In the genomic region with DNA sequence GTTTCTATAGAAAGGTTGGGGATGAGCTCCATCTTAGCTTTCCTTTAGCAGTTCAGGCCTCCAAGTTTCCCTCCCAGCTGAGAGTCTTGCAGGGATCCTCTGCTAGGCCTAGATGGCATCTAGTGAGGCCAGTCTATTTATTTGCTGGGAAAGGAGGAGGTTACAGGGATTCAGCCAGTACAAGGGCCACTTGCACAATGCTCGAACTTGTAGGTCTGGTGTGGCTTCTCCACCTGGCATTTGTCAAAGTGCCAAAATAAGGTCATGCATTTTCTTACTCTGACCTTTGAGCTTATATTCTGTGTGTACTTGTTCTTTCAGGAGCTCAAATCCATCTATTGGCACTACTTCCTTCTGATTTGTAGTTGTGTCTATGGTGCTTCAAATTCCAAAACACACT, we compare ENCODE assay signal across 31 mouse cellular contexts. TPM values are rescaled to one million over a fixed set of nuclear protein-coding genes. Genes with fewer than 3 reads are reported as not detected.
"Had no signal": no experiment of that assay in that cellular context is flagged by ENCODE, and none has a peak within 500 bp of the region (broad histone marks: within the 10 kb centered on the region; RNA-seq: fewer than 3 reads in every experiment).

A gene (minus strand): TSS at position 110 of the 400 bp plus-strand sequence.

RNA-seq across cellular contexts. Expression of the gene that starts here (rescaled TPM):
- total RNA-seq: gastrocnemius, postnatal 14 days; granulocyte monocyte progenitor cell, adult 5-6 weeks; heart, adult 18-20 months; heart, adult 8-10 months; heart, postnatal 10 days; heart, postnatal 25 days; heart, postnatal 4 days; layer of hippocampus, adult 18-20 months; layer of hippocampus, adult 8-10 months; layer of hippocampus, postnatal 14 days; layer of hippocampus, postnatal 36 days; left cerebral cortex, adult 18-20 months; left cerebral cortex, adult 8-10 months; left cerebral cortex, postnatal 10 days; left cerebral cortex, postnatal 25 days; left cerebral cortex, postnatal 4 days had no signal
- polyA plus RNA-seq: heart, embryonic 10.5 days; heart, embryonic 12.5 days; heart, embryonic 14.5 days; hindbrain, embryonic 10.5 days; hindbrain, embryonic 12.5 days; hindbrain, embryonic 14.5 days; hindbrain, embryonic 16.5 days; inflammation-experienced regulatory T-cells, adult 6 months; intestine, embryonic 15.5 days; kidney, embryonic 15.5 days; limb, embryonic 11.5 days; limb, embryonic 13.5 days; limb, embryonic 15.5 days; liver, embryonic 11.5 days; liver, embryonic 13.5 days had no signal
